Mouse (Mus musculus): ENCODE measurements around the gene Psmb10. TPM values are rescaled to one million over a fixed set of nuclear protein-coding genes. Genes with fewer than 3 reads are reported as not detected.

The Psmb10 gene
- 298 TPM for polyA plus RNA-seq (2015; fragmentation: Illumina TruSeq; extraction: RNeasy Lipid Tissue Mini Kit (QIAGEN cat#74804); ENCODE audit: insufficient read depth, low read depth, low replicate concordance)

GRCm38 (mm10) chr8:105938306-105938669, at the start of gene Psmb10:
Gene Psmb10 (minus strand): TSS chr8:105938444.

GRCm38 (mm10) chr8:105979325-105979724, 41.1 kb upstream of the Psmb10 start, which contains the start of gene Dpep3:
Gene Dpep3 (minus strand): TSS chr8:105979429.

GRCm38 (mm10) chr8:105965905-105966341, 27.7 kb upstream of the Psmb10 start, which contains the start of gene Slc12a4:
Gene Slc12a4 (minus strand): TSS chr8:105966097.

GRCm38 (mm10) chr8:105943321-105943739, 5.1 kb upstream of the Psmb10 start, which contains the start of gene Lcat:
Gene Lcat (minus strand): TSS chr8:105943382.

GRCm38 (mm10) chr8:105933762-105934161, 4.5 kb downstream of the Psmb10 start, which contains the start of gene Ctrl:
Gene Ctrl (minus strand): TSS chr8:105933862.

GRCm38 (mm10) chr8:105900180-105900940, 37.9 kb downstream of the Psmb10 start, which contains the start of gene Pskh1:
Gene Pskh1 (plus strand): TSS chr8:105900441.

GRCm38 (mm10) chr8:105893339-105893738, 44.9 kb downstream of the Psmb10 start, which contains the start of gene Nrn1l:
Gene Nrn1l (plus strand): TSS chr8:105893567.

Other genes starting within 250 kb of the Psmb10 start
- gene Acd, start 237.3 kb downstream of the Psmb10 start, polyA plus RNA-seq (2015; fragmentation: Illumina TruSeq; extraction: RNeasy Lipid Tissue Mini Kit (QIAGEN cat#74804); ENCODE audit: insufficient read depth, low read depth, low replicate concordance) = 8.9 TPM
- gene Pard6a, start 237.3 kb downstream of the Psmb10 start, polyA plus RNA-seq (2015; fragmentation: Illumina TruSeq; extraction: RNeasy Lipid Tissue Mini Kit (QIAGEN cat#74804); ENCODE audit: insufficient read depth, low read depth, low replicate concordance) = 1.4 TPM
- not detected for gene 4933405L10Rik, start 230.8 kb downstream of the Psmb10 start, polyA plus RNA-seq (2015; fragmentation: Illumina TruSeq; extraction: RNeasy Lipid Tissue Mini Kit (QIAGEN cat#74804); ENCODE audit: insufficient read depth, low read depth, low replicate concordance)
- gene Enkd1, start 230.2 kb downstream of the Psmb10 start, polyA plus RNA-seq (2015; fragmentation: Illumina TruSeq; extraction: RNeasy Lipid Tissue Mini Kit (QIAGEN cat#74804); ENCODE audit: insufficient read depth, low read depth, low replicate concordance) = 1.6 TPM
- 3.7 TPM for gene Gfod2, start 179.8 kb downstream of the Psmb10 start, polyA plus RNA-seq (2015; fragmentation: Illumina TruSeq; extraction: RNeasy Lipid Tissue Mini Kit (QIAGEN cat#74804); ENCODE audit: insufficient read depth, low read depth, low replicate concordance)
- 5.2 TPM for gene Ranbp10, start 111.1 kb downstream of the Psmb10 start, polyA plus RNA-seq (2015; fragmentation: Illumina TruSeq; extraction: RNeasy Lipid Tissue Mini Kit (QIAGEN cat#74804); ENCODE audit: insufficient read depth, low read depth, low replicate concordance)
- not detected for gene Tsnaxip1, start 110.7 kb downstream of the Psmb10 start, polyA plus RNA-seq (2015; fragmentation: Illumina TruSeq; extraction: RNeasy Lipid Tissue Mini Kit (QIAGEN cat#74804); ENCODE audit: insufficient read depth, low read depth, low replicate concordance)
- 3.4 TPM for gene Cenpt, start 85.2 kb downstream of the Psmb10 start, polyA plus RNA-seq (2015; fragmentation: Illumina TruSeq; extraction: RNeasy Lipid Tissue Mini Kit (QIAGEN cat#74804); ENCODE audit: insufficient read depth, low read depth, low replicate concordance)
- 7.8 TPM for gene Thap11, start 83.3 kb downstream of the Psmb10 start, polyA plus RNA-seq (2015; fragmentation: Illumina TruSeq; extraction: RNeasy Lipid Tissue Mini Kit (QIAGEN cat#74804); ENCODE audit: insufficient read depth, low read depth, low replicate concordance)
- 16.2 TPM for gene Nutf2, start 77.9 kb downstream of the Psmb10 start, polyA plus RNA-seq (2015; fragmentation: Illumina TruSeq; extraction: RNeasy Lipid Tissue Mini Kit (QIAGEN cat#74804); ENCODE audit: insufficient read depth, low read depth, low replicate concordance)
- 16.1 TPM for gene Edc4, start 57.6 kb downstream of the Psmb10 start, polyA plus RNA-seq (2015; fragmentation: Illumina TruSeq; extraction: RNeasy Lipid Tissue Mini Kit (QIAGEN cat#74804); ENCODE audit: insufficient read depth, low read depth, low replicate concordance)
- gene Nrn1l, start 44.9 kb downstream of the Psmb10 start, polyA plus RNA-seq (2015; fragmentation: Illumina TruSeq; extraction: RNeasy Lipid Tissue Mini Kit (QIAGEN cat#74804); ENCODE audit: insufficient read depth, low read depth, low replicate concordance) = not detected
- 3.8 TPM for gene Pskh1, start 38.0 kb downstream of the Psmb10 start, polyA plus RNA-seq (2015; fragmentation: Illumina TruSeq; extraction: RNeasy Lipid Tissue Mini Kit (QIAGEN cat#74804); ENCODE audit: insufficient read depth, low read depth, low replicate concordance)
- gene Ctrl, start 4.6 kb downstream of the Psmb10 start, polyA plus RNA-seq (2015; fragmentation: Illumina TruSeq; extraction: RNeasy Lipid Tissue Mini Kit (QIAGEN cat#74804); ENCODE audit: insufficient read depth, low read depth, low replicate concordance) = 23,700 TPM
- 6.6 TPM for gene Lcat, start 4.9 kb upstream of the Psmb10 start, polyA plus RNA-seq (2015; fragmentation: Illumina TruSeq; extraction: RNeasy Lipid Tissue Mini Kit (QIAGEN cat#74804); ENCODE audit: insufficient read depth, low read depth, low replicate concordance)
- 8.7 TPM for gene Slc12a4, start 27.7 kb upstream of the Psmb10 start, polyA plus RNA-seq (2015; fragmentation: Illumina TruSeq; extraction: RNeasy Lipid Tissue Mini Kit (QIAGEN cat#74804); ENCODE audit: insufficient read depth, low read depth, low replicate concordance)
- gene Dpep3, start 41.0 kb upstream of the Psmb10 start, polyA plus RNA-seq (2015; fragmentation: Illumina TruSeq; extraction: RNeasy Lipid Tissue Mini Kit (QIAGEN cat#74804); ENCODE audit: insufficient read depth, low read depth, low replicate concordance) = not detected
- gene Dus2, start 52.9 kb upstream of the Psmb10 start, polyA plus RNA-seq (2015; fragmentation: Illumina TruSeq; extraction: RNeasy Lipid Tissue Mini Kit (QIAGEN cat#74804); ENCODE audit: insufficient read depth, low read depth, low replicate concordance) = 3.0 TPM
- gene Dpep2nb, start 67.5 kb upstream of the Psmb10 start, polyA plus RNA-seq (2015; fragmentation: Illumina TruSeq; extraction: RNeasy Lipid Tissue Mini Kit (QIAGEN cat#74804); ENCODE audit: insufficient read depth, low read depth, low replicate concordance) = not detected
- 1.9 TPM for gene Ddx28, start 73.4 kb upstream of the Psmb10 start, polyA plus RNA-seq (2015; fragmentation: Illumina TruSeq; extraction: RNeasy Lipid Tissue Mini Kit (QIAGEN cat#74804); ENCODE audit: insufficient read depth, low read depth, low replicate concordance)
- gene Nfatc3, start 120.4 kb upstream of the Psmb10 start, polyA plus RNA-seq (2015; fragmentation: Illumina TruSeq; extraction: RNeasy Lipid Tissue Mini Kit (QIAGEN cat#74804); ENCODE audit: insufficient read depth, low read depth, low replicate concordance) = 4.1 TPM
- 17.7 TPM for gene Esrp2, start 198.5 kb upstream of the Psmb10 start, polyA plus RNA-seq (2015; fragmentation: Illumina TruSeq; extraction: RNeasy Lipid Tissue Mini Kit (QIAGEN cat#74804); ENCODE audit: insufficient read depth, low read depth, low replicate concordance)
- gene Pla2g15, start 212.0 kb upstream of the Psmb10 start, polyA plus RNA-seq (2015; fragmentation: Illumina TruSeq; extraction: RNeasy Lipid Tissue Mini Kit (QIAGEN cat#74804); ENCODE audit: insufficient read depth, low read depth, low replicate concordance) = 4.7 TPM
- 7.4 TPM for gene Slc7a6, start 230.4 kb upstream of the Psmb10 start, polyA plus RNA-seq (2015; fragmentation: Illumina TruSeq; extraction: RNeasy Lipid Tissue Mini Kit (QIAGEN cat#74804); ENCODE audit: insufficient read depth, low read depth, low replicate concordance)